Mouse (Mus musculus): ENCODE measurements around the gene Depp1.
"Not testable (repeated sequence)": the region's sequence is repeated elsewhere in the genome, so short reads cannot be mapped to it uniquely, and the experiment has no call there.

The Depp1 gene

GRCm38 (mm10) chr6:116650406-116650805 lies at the start of gene Depp1:
Gene Depp1, plus strand, starts transcription at chr6:116650609.
- DNase-seq (ENCODE audit: inconsistent age in 2 of 2, low spot score in 1 of 2): peak; percentile 44 to 82

- DNase-seq (ENCODE audit: inconsistent age in 2 of 2, low spot score in 1 of 2): not testable (repeated sequence)
Measured at GRCm38 (mm10) chr6:116600969-116601368, 49.4 kb upstream of the Depp1 start.

GRCm38 (mm10) chr6:116607230-116607629 lies 43.2 kb upstream of the Depp1 start:
- no peak for DNase-seq (ENCODE audit: inconsistent age in 2 of 2, low spot score in 1 of 2)

DNA sequence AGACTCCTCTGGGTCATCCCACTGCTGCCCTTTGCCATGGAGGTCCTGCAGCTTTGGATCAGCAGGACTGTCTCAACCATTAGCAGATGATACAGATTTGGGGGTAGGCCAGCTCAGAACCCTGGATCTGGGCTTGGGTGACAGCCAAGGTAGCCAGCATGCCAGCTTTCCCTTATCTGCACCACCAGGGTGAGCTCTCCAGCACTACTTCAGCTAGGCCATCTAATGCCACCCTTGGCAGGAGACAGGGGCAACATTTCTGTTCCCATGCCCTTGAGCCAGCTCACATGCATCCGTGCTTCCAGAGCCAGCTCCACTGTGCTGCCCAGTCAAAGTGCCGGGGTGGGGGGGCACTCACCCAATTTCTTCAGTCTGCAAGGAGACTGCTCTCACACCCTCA lies 34.7 kb upstream of the Depp1 start:
- no peak for DNase-seq (ENCODE audit: inconsistent age in 2 of 2, low spot score in 1 of 2)

DNA sequence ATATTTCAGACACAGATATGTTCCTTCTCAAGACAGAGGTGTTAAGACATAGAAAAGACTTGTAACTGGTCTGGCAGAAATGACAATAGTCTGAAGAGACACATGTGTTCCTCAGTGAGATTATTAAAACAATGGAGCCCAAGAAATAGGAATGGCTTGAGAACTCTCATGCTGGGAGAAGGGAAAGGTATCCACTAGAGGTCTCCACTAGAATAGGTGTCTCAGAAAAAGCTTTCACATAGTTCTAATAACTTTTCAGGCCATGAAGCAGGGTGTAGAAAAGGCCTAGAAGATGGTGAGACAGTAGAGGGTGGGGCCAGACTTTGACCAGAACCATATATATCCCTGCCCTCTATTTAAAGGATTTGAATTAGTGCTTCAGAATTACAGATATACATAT lies 32.3 kb upstream of the Depp1 start:
- no peak for DNase-seq (ENCODE audit: inconsistent age in 2 of 2, low spot score in 1 of 2)

GRCm38 (mm10) chr6:116621318-116622023 lies 28.9 kb upstream of the Depp1 start:
- no peak for DNase-seq (ENCODE audit: inconsistent age in 2 of 2, low spot score in 1 of 2)

GRCm38 (mm10) chr6:116626417-116626816 lies 24.0 kb upstream of the Depp1 start:
- peak in 1 of 2 experiments; percentile 24 for DNase-seq (ENCODE audit: inconsistent age in 2 of 2, low spot score in 1 of 2)

- no peak for DNase-seq (ENCODE audit: inconsistent age in 2 of 2, low spot score in 1 of 2)
Measured at GRCm38 (mm10) chr6:116628095-116628494, 22.3 kb upstream of the Depp1 start.

DNA sequence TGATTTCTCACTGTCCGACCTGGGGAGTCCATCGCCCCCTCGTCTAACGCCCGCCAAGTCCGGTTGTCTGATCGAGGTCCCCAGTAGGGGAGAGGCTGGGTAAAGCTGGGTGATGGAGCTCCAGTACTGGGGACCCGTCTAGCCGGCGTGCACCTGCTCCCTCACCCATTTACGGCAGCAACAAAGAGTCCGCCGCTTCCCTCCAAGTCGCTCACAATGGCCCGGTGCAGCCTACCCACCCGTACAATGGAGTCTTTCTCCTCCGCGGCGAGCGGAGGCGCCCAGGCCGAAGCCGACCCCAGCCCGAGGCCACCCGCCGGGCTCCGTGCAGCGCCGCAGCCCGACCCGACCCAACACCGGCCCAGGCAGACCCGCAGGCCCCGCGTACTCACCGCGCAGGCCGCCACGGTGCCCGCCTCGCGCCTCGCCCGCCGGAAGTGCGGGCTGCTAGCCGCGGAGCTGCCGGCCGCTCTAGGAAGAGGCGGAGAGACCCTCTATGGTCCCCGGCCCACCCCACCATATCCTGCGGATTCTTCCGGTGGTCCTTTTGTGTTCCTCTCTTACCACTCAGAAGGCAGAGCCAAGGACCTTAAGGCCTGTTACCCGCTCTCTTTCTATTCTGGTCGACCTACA lies 21.8 kb upstream of the Depp1 start, which contains the start of gene Zfp422:
Gene Zfp422, minus strand, starts transcription at position 461 of the 633 bp plus-strand sequence.
- peak; percentile 67 to 91 for DNase-seq (ENCODE audit: inconsistent age in 2 of 2, low spot score in 1 of 2)

- DNase-seq (ENCODE audit: inconsistent age in 2 of 2, low spot score in 1 of 2): no peak
Measured at GRCm38 (mm10) chr6:116629766-116630165, 20.6 kb upstream of the Depp1 start.

GRCm38 (mm10) chr6:116632129-116632528 lies 18.3 kb upstream of the Depp1 start:
- peak; percentile 67 to 91 for DNase-seq (ENCODE audit: inconsistent age in 2 of 2, low spot score in 1 of 2)

DNA sequence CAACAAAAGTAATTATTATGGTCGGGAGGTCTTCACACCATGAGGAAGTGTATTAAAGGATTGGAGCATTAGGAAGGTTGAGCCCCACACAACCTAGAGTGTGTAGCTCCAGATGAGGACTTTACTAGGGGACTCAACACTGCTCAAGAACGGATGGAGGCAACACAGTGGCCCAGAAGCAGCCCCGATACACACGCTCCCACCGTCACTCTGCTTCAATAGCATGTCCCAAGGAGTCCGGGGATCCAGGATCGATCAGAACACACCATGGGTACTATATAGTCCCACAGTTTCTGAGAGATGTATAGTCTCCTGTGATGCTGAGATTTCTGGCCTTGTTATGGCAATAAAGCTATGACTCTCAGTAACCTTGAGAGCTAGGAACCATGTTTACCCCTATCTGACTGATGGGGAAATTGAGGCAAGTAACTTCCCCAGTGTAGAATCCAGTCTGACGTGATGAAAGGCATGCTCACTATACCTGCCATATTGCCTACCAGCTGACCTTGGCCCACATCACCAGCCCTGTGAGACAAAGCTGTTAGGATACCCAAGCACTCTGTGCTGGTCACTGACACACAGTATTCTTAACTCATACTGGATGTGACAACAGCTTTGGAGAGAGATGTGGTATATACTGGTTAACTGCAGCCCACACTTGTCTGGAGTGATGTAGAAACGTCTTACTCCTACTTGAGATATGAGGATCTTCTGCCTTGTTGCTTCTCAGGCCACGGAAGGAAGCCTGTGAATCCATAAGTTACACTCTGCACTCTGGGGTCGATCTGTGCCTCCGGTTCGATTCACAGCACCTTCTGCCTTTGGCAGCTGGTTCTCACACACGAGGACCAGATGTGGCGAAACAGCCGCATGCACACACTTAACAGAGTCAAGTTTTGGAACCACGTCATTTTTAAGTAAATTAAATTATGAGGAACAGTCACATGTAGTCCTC lies 16.4 kb upstream of the Depp1 start:
- no peak for DNase-seq (ENCODE audit: inconsistent age in 2 of 2, low spot score in 1 of 2)

DNA sequence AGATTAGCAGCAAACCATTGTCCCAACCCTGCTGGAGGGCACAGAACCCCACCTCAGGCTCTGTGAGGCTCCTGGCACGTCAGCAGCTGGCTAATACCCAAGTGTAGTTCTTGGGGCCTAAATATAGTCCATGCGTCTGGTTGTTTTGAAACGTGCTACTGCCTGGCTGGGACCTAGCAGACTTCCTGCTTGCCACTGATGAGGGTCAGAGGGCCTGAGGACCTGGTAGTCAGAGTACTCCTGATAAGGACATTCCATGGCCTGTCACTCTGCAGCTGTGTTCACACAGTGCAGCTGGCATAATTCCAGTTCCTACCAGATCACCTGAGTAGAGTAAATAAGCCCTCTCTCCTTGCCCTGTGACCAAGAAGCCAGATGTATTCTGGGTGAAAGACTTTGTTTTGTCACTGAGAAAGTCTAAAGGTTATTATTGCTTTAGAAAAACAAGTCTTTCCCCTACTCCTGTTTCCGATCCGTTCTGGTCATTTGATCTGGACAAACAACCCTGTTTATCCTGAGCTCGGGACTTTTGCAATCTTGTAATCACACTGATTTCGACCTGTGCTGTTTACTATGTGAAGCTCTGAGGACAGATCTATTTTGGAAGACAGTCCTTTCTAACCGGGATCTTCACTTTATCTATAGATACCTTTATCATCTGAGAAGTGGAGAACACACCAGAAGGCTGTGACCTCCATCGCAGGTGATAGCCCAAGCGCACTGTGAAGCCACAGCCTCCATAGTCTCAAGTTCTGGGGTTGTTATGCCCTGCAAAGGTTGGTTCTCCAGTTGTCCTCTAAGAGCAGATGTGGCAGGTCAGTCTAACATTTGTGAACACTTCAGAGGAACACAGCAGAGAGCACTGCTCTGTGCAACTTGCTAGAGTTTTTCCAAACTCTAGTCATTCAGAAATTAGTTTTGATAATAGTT lies 14.9 kb upstream of the Depp1 start:
- DNase-seq (ENCODE audit: inconsistent age in 2 of 2, low spot score in 1 of 2): peak; percentile 61 to 83

DNA sequence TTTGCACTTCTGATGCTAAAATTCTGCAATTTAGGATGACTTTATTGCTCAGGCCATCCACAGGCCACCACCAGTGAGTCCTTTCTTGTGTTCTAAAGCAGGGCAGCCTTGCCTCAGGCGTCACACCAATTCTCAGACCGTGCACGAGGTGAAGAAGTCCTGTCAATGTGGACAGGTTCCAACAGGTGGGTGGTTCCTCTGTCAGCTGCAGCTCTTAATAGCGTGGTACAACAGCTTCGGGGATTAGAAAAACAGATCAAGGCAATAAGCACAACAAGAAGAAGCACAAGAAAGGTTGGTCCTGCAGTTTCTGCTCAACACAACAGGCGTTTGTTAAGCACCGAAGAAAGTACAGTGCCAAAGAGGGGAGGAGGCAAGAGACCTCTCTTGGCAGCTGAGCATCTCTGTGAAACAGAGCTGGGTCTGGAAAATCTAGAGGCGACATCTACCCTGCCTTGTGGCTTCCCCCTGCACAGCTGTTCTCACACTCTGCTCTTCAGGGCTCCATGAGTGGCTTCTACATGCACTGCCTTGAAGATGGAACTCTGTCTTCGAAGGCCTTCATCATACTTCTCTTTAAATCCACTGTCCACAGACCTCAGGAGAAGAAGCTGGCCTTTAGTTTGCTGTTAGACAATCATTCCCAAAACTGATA lies 13.7 kb upstream of the Depp1 start:
- DNase-seq (ENCODE audit: inconsistent age in 2 of 2, low spot score in 1 of 2): no peak

DNA sequence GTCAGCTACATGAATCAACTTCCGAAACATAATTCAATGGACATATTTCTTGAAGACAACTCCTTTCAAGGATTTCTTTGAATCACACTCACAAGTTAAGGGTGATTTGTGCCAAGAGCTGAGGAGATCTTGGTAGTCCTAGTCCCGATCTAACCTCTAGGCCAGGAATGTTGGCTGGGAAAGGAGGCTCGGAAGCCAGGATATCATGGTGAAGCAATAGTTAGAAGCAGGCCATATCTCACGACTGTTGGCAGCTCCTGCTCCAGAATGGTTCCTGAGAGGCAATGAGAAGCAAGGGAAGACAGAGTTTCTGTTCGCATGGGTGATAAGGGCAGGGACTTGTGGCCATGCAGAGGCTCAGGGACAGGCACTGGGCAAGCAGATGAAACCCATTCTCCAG lies 12.9 kb upstream of the Depp1 start:
- peak in 1 of 2 experiments; percentile 56 for DNase-seq (ENCODE audit: inconsistent age in 2 of 2, low spot score in 1 of 2)

DNA sequence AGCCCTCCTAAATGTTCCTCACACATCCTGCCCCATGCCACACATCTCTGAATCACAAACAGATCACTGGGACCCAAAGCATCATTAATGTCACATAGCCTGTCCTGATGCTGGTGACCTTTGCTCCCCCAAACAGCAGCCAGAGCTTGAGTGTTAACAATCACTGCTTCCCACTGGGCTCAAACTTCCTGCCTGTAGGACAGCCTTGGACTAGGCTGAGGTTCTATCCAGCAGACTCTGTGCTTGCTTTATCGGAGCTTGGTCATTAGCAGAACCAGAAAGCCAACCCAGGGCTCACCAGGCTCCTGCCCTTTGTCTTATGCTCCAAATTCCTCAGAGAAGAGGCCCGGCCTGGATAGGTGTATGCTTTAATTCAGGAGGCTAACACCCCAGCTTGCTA lies 11.5 kb upstream of the Depp1 start:
- no peak for DNase-seq (ENCODE audit: inconsistent age in 2 of 2, low spot score in 1 of 2)

DNA sequence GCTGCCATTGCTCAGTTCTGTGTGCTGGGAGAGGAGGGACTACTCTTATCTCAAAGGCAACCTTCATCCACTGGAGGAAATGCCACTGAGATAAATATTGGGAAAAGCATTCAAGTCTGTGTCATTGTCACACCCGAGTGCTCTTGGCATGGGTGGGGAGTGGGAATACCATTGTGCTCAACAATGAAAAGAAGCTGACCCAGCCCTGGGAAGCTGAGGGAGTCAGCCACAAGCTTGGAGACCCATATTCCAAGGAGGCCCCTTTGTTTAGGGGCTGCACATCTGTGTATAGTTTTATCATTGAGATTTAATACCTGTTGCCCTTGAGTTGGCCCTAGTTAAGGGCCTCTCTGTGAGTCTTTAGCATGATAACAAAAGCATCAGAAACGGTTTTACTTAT lies 10.7 kb upstream of the Depp1 start:
- no peak for DNase-seq (ENCODE audit: inconsistent age in 2 of 2, low spot score in 1 of 2)

GRCm38 (mm10) chr6:116642942-116643341 lies 7.5 kb upstream of the Depp1 start:
- no peak for DNase-seq (ENCODE audit: inconsistent age in 2 of 2, low spot score in 1 of 2)

- DNase-seq (ENCODE audit: inconsistent age in 2 of 2, low spot score in 1 of 2): no peak
Measured at GRCm38 (mm10) chr6:116643881-116644280, 6.5 kb upstream of the Depp1 start.

GRCm38 (mm10) chr6:116644335-116644734 lies 6.1 kb upstream of the Depp1 start:
- DNase-seq (ENCODE audit: inconsistent age in 2 of 2, low spot score in 1 of 2): no peak
